Mouse (Mus musculus) CH12.LX (cell line): ENCODE measurements around the gene Gm9780. TPM values are rescaled to one million over a fixed set of nuclear protein-coding genes. Genes with fewer than 3 reads are reported as not detected.
"Not testable (repeated sequence)": the region's sequence is repeated elsewhere in the genome, so short reads cannot be mapped to it uniquely, and the experiment has no call there.

Experiments
- DNase-seq: peaks from one replicate; pipeline ENCODE4 v3.0.0-alpha.2; 2013; ENCODE audit errors: extremely low read depth
- H3K27ac ChIP-seq: 2 replicates; pipeline ENCODE4 v1.5.1; 2012; ENCODE audit warnings: low read depth, mild to moderate bottlenecking, control low read depth, moderate library complexity; ENCODE audit not compliant: insufficient read depth
- H3K27me3 ChIP-seq: replicated peaks from 2 replicates; pipeline ENCODE3; 2012; ENCODE audit warnings: inconsistent platforms
- H3K36me3 ChIP-seq, 2 experiments: replicated peaks in 1 of 2; 2 replicates each; pipeline versions ENCODE3 to v1.6.1; 2012; ENCODE audit warnings: inconsistent platforms in 1 of 2, low read length in 1 of 2, mild to moderate bottlenecking in 1 of 2, mixed read lengths in 1 of 2, moderate library complexity in 1 of 2; ENCODE audit not compliant: control insufficient read depth in 1 of 2, insufficient read depth in 1 of 2
- H3K4me1 ChIP-seq, 2 experiments: 2 replicates each; pipeline ENCODE4 v1.6.1; 2012; ENCODE audit warnings: inconsistent platforms in 1 of 2, moderate library complexity in 1 of 2; ENCODE audit not compliant: insufficient read depth in 2 of 2, control insufficient read depth in 1 of 2
- H3K4me2 ChIP-seq: 2 replicates; pipeline ENCODE4 v1.6.1; 2012; ENCODE audit warnings: low read depth, mild to moderate bottlenecking, control low read depth; ENCODE audit not compliant: poor library complexity, insufficient read depth, severe bottlenecking
- H3K4me3 ChIP-seq, 3 experiments: fragments of 150-350 bp in 1 of 3; sonication (generic) in 1 of 3; replicated peaks in 1 of 3; 2 replicates each; pipeline versions ENCODE3 to v1.5.1; 2011 to 2012; ENCODE audit warnings: low read depth in 2 of 3, low read length in 2 of 3, mild to moderate bottlenecking in 2 of 3, moderate library complexity in 2 of 3, control low read depth in 1 of 3, improper control_type of control experiment in 1 of 3, inconsistent platforms in 1 of 3, mixed read lengths in 1 of 3; ENCODE audit not compliant: poor library complexity in 1 of 3
- H3K79me2 ChIP-seq: replicated peaks from 2 replicates; pipeline ENCODE4 v1.6.1; 2012; ENCODE audit warnings: mild to moderate bottlenecking, moderate library complexity; ENCODE audit not compliant: control insufficient read depth, poor library complexity, insufficient read depth, severe bottlenecking; ENCODE audit errors: extremely low read depth
- H3K9ac ChIP-seq: 2 replicates; pipeline ENCODE4 v1.6.1; 2012; ENCODE audit warnings: low read depth, mild to moderate bottlenecking, control low read depth, moderate library complexity; ENCODE audit not compliant: insufficient read depth
- H3K9me3 ChIP-seq: replicated peaks from 2 replicates; pipeline ENCODE3; 2012; ENCODE audit warnings: low read length, inconsistent platforms, mixed read lengths
- dilution Hi-C: fragments of 300-500 bp; cut with MboI; formaldehyde crosslinking; loops from 2 replicates; pipeline ENCODE4 v1.14.3; 2020; ENCODE audit warnings: low sequenced_read_pairs; ENCODE audit not compliant: extremely low pct_unique_long_range_greater_than_20kb, extremely low pct_ligation_motif_present
- in situ Hi-C: fragments of 300-500 bp; cut with MboI; formaldehyde crosslinking; loops from 3 replicates; pipeline ENCODE4 v1.14.3; 2019; ENCODE audit warnings: low sequenced_read_pairs, low pct_ligation_motif_present, low pct_unique_long_range_greater_than_20kb, mixed read lengths
- polyA plus RNA-seq: library from polyadenylated mRNA; unstranded; fragments of >175 nt; gene quantifications from 2 replicates; pipeline ENCODE4 v1.2.1, GENCODE M21; 2012; ENCODE audit warnings: low read depth; ENCODE audit not compliant: insufficient read length
- total RNA-seq, 2 experiments: library from RNA; depleted of rRNA; stranded (reverse); fragments of 300-350 nt in 1 of 2; fragments of >200 nt in 1 of 2; gene quantifications; 2 replicates each; pipeline ENCODE4 v1.2.3; 2012 to 2014

The Gm9780 gene
- total and polyA plus RNA-seq, 3 experiments, result not detected

GRCm38 (mm10) chr14:26034364-26034763, 8.1 kb downstream of the Gm9780 start:
- H3K4me1 ChIP-seq, H3K36me3 ChIP-seq, DNase-seq, H3K79me2 ChIP-seq, dilution Hi-C loops, H3K9me3 ChIP-seq, H3K27me3 ChIP-seq, H3K9ac ChIP-seq, H3K4me2 ChIP-seq, in situ Hi-C loops, H3K4me3 ChIP-seq, H3K27ac ChIP-seq: not testable (repeated sequence)

GRCm38 (mm10) chr14:26025653-26026052, 16.9 kb downstream of the Gm9780 start:
- H3K27ac ChIP-seq, H3K4me1 ChIP-seq, DNase-seq, H3K4me2 ChIP-seq, H3K79me2 ChIP-seq, dilution Hi-C loops, H3K9me3 ChIP-seq, H3K36me3 ChIP-seq, H3K27me3 ChIP-seq, H3K4me3 ChIP-seq, in situ Hi-C loops, H3K9ac ChIP-seq: not testable (repeated sequence)

GRCm38 (mm10) chr14:26022831-26023230, 19.7 kb downstream of the Gm9780 start:
- DNase-seq, H3K4me1 ChIP-seq, H3K4me2 ChIP-seq, H3K9ac ChIP-seq, H3K4me3 ChIP-seq, H3K36me3 ChIP-seq, dilution Hi-C loops, H3K27ac ChIP-seq, H3K27me3 ChIP-seq, H3K9me3 ChIP-seq, in situ Hi-C loops, H3K79me2 ChIP-seq: not testable (repeated sequence)

GRCm38 (mm10) chr14:26021555-26021954, 21.0 kb downstream of the Gm9780 start:
- H3K27ac ChIP-seq, H3K4me1 ChIP-seq, dilution Hi-C loops, DNase-seq, in situ Hi-C loops, H3K9me3 ChIP-seq, H3K9ac ChIP-seq, H3K4me3 ChIP-seq, H3K79me2 ChIP-seq, H3K4me2 ChIP-seq, H3K36me3 ChIP-seq, H3K27me3 ChIP-seq: not testable (repeated sequence)

GRCm38 (mm10) chr14:26016414-26016813, 26.1 kb downstream of the Gm9780 start:
- dilution Hi-C loops, H3K4me3 ChIP-seq, in situ Hi-C loops, H3K9me3 ChIP-seq, H3K9ac ChIP-seq, H3K79me2 ChIP-seq, H3K27ac ChIP-seq, H3K27me3 ChIP-seq, H3K4me1 ChIP-seq, H3K36me3 ChIP-seq, DNase-seq, H3K4me2 ChIP-seq: not testable (repeated sequence)

GRCm38 (mm10) chr14:26007462-26007861, 35.0 kb downstream of the Gm9780 start:
- dilution Hi-C loops, H3K4me2 ChIP-seq, H3K9me3 ChIP-seq, H3K36me3 ChIP-seq, H3K4me3 ChIP-seq, H3K4me1 ChIP-seq, H3K27ac ChIP-seq, H3K27me3 ChIP-seq, H3K79me2 ChIP-seq, H3K9ac ChIP-seq, in situ Hi-C loops, DNase-seq: not testable (repeated sequence)
